Mouse (Mus musculus) embryonic fibroblast, embryonic 13.5 days (primary cell): ENCODE measurements around the gene Dpf1. TPM values are rescaled to one million over a fixed set of nuclear protein-coding genes. Genes with fewer than 3 reads are reported as not detected.

ENCODE experiments used
- H3K27ac ChIP-seq: 2 replicates; pipeline ENCODE4 v1.5.1; 2012; ENCODE audit warnings: low read length, control low read depth, inconsistent platforms; ENCODE audit not compliant: insufficient read depth
- H3K4me1 ChIP-seq: 2 replicates; pipeline ENCODE4 v1.6.1; 2011; ENCODE audit warnings: low read length; ENCODE audit not compliant: control insufficient read depth, insufficient read depth
- H3K4me3 ChIP-seq: 2 replicates; pipeline ENCODE4 v1.5.1; 2011; ENCODE audit warnings: mild to moderate bottlenecking, control low read depth, low read length; ENCODE audit not compliant: insufficient read depth
- CTCF ChIP-seq: IDR thresholded peaks from 2 replicates; pipeline ENCODE4 v1.5.1; 2011; ENCODE audit warnings: mild to moderate bottlenecking, control low read depth, low read length, moderate library complexity, borderline replicate concordance; ENCODE audit not compliant: insufficient read depth
- POLR2A ChIP-seq: IDR thresholded peaks from 2 replicates; pipeline ENCODE4 v1.6.1; 2011; ENCODE audit warnings: low read depth, mild to moderate bottlenecking, control low read depth, low read length, moderate library complexity
- polyA plus RNA-seq: library from polyadenylated mRNA; stranded (reverse); fragments of >200 nt; gene quantifications from 2 replicates; pipeline ENCODE4 v1.2.4, GENCODE M21; 2011; ENCODE audit warnings: low read depth; ENCODE audit not compliant: missing spikeins, insufficient read length

Gene Dpf1
- polyA plus RNA-seq, 1 experiment = 6.6 TPM

DNA sequence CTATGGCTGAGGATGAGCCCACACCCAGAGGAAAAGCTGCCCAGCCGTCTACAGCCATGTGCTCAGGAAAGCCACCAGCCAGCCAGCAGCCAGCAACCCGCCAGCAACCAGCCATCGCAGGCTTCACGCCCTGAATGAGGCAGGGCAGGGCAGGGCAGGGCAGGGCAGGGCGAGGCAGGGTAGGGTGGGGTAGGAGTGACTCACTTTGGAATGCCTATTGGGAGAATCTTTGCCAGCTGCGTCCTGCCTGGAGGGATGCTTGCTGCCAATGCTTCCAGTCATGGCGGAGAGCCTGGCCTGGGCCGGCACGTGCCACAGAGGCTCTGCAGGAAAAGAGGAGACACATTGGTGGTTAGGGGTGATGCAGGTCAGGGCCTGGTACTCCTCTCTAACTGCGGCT lies 46.7 kb downstream of the Dpf1 start:
- TF ChIP-seq POLR2A = no peak
- Histone ChIP-seq H3K4me1 (no peaks in the 10 kb centered on the region), H3K4me3 (no peak overlapping the region), H3K27ac (no peak overlapping the region)

DNA sequence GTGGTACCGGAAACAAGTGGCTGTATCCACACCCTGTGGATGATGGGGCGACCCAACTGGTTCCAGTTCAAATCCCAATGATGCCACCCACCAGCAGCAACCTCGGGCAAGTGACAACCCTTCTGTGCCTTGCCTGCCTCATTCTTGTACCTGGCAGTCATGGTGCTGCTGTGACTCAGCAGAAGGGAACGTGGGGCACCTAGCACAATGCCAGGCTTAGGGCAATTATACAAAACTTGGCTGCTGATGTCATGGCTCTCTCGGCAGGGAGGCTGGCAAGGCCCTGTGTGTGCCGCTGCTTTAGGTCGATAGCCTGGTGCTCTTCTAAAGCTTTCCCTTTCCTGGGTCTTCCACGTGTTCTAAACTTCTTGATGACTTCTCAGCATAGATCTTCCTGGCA lies 48.5 kb downstream of the Dpf1 start:
- no peaks in the 10 kb centered on the region for H3K4me1 ChIP-seq
- TF ChIP-seq POLR2A (no peak), CTCF (no peak)
- H3K4me3 ChIP-seq = no peak overlapping the region
- no peak overlapping the region for H3K27ac ChIP-seq

DNA sequence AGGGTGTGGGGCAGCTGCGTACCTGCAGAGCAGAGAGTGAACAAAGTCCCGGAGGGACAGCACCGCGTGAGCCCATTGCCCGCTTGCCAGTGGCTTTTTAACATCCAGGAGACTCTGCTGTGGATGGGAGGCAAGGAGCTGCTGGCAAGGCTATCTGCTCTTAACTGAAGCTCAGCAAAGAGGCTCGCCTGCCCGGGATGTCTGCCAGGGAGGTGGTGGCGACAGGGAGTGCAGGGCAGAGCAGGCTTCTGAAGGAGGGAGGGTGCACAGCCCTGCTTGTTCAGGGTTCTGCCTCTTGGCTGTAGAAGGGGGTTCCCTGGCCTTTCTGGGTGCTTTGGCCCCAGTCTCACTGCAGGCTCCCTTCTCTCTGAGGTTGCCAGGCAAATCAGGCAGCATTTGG lies 50.4 kb downstream of the Dpf1 start:
- Histone ChIP-seq H3K27ac (no peak overlapping the region), H3K4me3 (no peak overlapping the region), H3K4me1 (no peaks in the 10 kb centered on the region)
- no peak for TF ChIP-seq POLR2A
- TF ChIP-seq CTCF = no peak

DNA sequence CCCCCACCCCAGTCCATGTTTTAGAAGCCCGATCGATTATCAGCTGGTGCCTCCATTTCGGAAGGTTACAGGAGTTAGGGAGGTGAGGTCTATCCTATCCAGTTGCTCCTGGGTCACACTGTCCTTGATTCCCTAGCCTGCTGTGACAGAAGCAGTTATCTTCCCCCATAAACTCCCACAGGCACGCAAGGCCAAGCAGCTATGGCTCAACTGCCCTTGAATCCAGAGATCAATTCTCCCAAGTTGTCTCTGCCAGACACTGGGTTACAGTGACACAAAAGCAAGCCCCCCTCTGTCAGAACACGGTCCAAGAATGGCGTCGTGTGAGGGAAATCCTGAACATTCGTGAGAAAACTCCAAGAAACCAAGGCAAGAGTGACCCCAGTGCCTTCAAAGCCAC lies 51.7 kb downstream of the Dpf1 start:
- Histone ChIP-seq H3K4me3 (no peak overlapping the region), H3K4me1 (no peaks in the 10 kb centered on the region), H3K27ac (no peak overlapping the region)
- TF ChIP-seq CTCF (no peak), POLR2A (no peak)

DNA sequence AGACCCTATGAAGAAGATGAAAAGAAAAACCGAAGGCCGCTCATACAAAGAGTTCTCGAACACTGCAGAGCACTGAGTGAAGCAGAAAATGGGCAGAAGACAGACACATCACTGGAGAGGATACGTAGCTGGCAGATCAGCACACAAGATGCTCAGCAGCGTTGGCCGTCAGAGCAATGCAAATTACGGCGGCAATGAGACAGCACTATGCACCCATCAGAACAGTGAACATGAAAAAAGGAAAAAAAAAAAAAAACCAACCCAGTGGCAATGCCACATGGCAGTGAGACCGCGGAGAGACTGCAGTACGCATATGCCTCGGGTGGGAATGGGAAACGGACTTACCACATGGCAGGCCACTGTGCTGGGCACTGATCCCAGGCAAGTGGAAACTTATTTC lies 57.7 kb downstream of the Dpf1 start:
- no peak overlapping the region for H3K27ac ChIP-seq
- TF ChIP-seq POLR2A (no peak), CTCF (no peak)
- no peak overlapping the region for H3K4me3 ChIP-seq
- no peaks in the 10 kb centered on the region for H3K4me1 ChIP-seq

DNA sequence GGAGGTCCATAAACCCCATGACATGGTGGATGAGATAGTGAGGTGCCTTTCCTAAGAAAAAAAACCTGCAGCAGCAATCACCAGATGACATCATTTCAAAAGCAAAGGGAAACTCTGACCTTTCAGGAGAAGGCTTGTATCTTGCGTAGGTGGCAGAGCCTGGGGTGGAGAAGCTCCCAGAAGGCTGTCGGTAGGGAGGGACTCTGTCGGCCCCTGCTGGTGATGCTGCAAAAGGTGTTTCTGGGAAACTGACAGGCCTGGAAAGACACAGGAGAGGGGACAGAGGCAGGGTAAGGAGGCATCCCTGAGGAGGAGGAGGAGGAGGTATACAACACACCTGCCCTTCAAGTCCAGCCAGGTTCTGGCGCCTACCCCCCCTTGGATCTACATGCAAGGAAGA lies 60.3 kb downstream of the Dpf1 start:
- TF ChIP-seq POLR2A (no peak), CTCF (peak; percentile 40; the same call in 1 of the 2 replicates)
- Histone ChIP-seq H3K4me1 (no peaks in the 10 kb centered on the region), H3K27ac (no peak overlapping the region), H3K4me3 (no peak overlapping the region)

DNA sequence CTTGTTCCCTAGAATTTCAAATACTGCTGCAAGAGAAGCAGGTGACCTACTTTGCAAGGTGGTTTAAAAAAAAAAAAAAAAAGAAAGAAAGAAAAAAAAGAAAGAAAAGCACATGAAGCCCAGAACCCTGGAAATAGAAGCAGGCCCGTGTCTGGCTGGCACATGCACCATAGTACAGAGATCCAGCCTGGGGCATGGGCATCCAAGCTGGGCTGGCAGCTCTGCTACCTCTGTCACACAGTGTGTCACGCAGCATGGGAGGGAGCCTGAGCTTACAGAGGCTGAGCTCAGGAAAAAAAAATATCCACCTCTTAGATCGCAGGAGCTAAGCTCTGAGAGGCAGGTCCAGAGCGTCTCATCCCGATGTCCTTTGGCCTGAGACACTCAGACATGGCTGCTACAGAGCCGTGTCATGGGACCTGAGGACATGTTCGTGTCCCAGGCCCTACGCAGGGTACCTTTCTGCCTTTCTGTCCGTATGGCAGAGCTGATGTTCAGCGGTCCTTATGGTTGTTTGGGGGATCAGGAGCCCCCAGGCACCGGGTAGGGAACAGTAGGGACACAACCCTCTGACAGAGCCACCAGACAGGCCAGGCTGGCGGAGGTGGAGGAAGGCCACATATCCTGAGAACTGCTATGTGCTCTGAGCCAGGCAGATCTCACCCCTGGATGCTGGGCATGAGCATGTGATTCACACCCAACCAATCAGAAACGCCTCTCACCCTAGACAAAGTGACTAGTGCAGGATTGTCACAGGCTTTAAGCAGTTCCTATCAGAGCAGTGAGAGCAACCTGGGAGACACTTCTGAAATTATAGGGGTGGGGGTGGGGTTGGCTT lies 63.6 kb downstream of the Dpf1 start:
- TF ChIP-seq CTCF (no peak), POLR2A (no peak)
- H3K27ac ChIP-seq = no peak overlapping the region

More for the DNA sequence above, 63.6 kb downstream of the Dpf1 start:
- Histone ChIP-seq H3K4me3 (no peak overlapping the region), H3K4me1 (no peaks in the 10 kb centered on the region)

Other genes starting within 250 kb of the Dpf1 start
- 0.05 and 0.28 TPM in 2 replicates for gene Ryr1, start 178.8 kb upstream of the Dpf1 start, polyA plus RNA-seq
- not detected in 2 replicates for gene Rasgrp4, start 169.1 kb upstream of the Dpf1 start, polyA plus RNA-seq
- gene Fam98c, start 147.7 kb upstream of the Dpf1 start, polyA plus RNA-seq = 5.5 and 5.9 TPM in 2 replicates
- gene Ggn, start 133.7 kb upstream of the Dpf1 start, polyA plus RNA-seq = 1.2 and 1.3 TPM in 2 replicates
- gene Spred3, start 133.5 kb upstream of the Dpf1 start, polyA plus RNA-seq = 31.2 and 56.4 TPM in 2 replicates
- 374 and 478 TPM in 2 replicates for gene Psmd8, start 123.2 kb upstream of the Dpf1 start, polyA plus RNA-seq
- 0.40 and 0.47 TPM in 2 replicates for gene Catsperg1, start 89.9 kb upstream of the Dpf1 start, polyA plus RNA-seq
- 1.4 and 2.7 TPM in 2 replicates for gene Kcnk6, start 71.4 kb upstream of the Dpf1 start, polyA plus RNA-seq
- 67.7 and 68.0 TPM in 2 replicates for gene Yif1b, start 65.6 kb upstream of the Dpf1 start, polyA plus RNA-seq
- gene 2200002D01Rik, start 55.5 kb upstream of the Dpf1 start, polyA plus RNA-seq = 10.6 and 40.6 TPM in 2 replicates
- gene Spint2, start 22.0 kb upstream of the Dpf1 start, polyA plus RNA-seq = 11.6 and 11.7 TPM in 2 replicates
- 8.2 and 12.8 TPM in 2 replicates for gene Ppp1r14a, start 14.6 kb upstream of the Dpf1 start, polyA plus RNA-seq
- gene Sipa1l3, start 214.7 kb downstream of the Dpf1 start, polyA plus RNA-seq = 22.0 and 36.9 TPM in 2 replicates